Mouse (Mus musculus): ENCODE data around the gene Nell1. TPM values are rescaled to one million over a fixed set of nuclear protein-coding genes. Genes with fewer than 3 reads are reported as not detected.
A peak's percentile ranks its signal among the peaks of the same experiment; 100 is the strongest.

Nell1 gene
- polyA plus RNA-seq, 1 experiment: 32.7 TPM

DNA sequence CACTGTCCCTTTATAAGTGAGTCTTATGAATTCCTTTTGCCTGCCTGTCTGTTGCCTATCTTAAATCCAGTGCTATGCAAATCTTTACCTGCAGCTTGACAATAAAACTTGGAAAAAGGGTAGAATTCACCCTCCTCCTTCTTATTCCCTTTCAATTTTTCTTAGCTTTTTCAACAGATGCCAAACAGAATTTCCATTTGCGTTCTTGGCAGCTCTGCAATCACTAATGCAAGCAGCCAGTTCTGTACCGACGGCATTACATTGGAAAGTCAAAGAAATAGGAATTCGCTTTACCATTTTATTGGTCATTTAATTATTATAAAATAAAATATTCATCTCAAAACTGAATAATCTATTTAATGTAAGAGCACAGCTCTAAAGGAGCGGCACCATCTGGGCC lies 781.7 kb downstream of the Nell1 start:
- DNase-seq (ENCODE audit: extremely low spot score in 1 of 2, low spot score in 1 of 2): no peak

DNA sequence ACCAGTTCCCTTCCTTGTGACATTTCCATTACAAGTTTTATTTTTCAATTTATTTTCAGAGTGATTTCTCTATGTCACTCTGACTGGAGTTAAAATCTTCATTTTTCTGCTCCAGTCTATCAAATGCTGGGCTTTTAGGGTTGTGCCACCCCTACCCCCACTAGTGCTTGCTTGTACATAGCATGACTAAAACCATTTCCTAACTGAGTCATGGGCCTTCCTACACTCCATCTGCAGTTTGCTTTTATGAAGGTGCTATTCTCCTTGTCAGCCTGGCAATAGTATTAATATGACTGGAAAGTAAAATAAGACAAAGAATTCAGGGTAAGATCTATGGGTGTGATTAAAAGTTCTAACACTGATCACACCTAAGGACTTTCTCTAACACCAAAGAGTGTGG lies 798.9 kb downstream of the Nell1 start:
- peak in 1 of 2 experiments; percentile 71 for DNase-seq (ENCODE audit: extremely low spot score in 1 of 2, low spot score in 1 of 2)

DNA sequence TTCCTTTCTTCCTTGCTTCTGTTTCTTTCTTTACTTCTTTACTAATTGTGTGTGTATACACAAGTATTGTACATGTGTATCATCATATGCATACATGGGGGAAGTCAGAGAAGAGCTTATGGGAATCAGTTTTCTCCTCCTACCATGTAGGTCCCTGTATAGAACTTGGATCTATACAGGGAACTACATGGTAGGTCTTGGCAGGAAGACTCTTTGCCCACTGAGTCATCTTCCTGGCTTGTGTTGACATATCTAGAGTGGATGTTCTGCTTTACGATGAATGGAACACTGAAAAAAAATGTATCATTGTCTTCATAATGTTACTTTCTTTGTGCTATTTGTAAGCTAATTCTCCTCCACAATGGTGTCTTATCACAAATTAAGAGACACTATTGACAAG lies 806.4 kb downstream of the Nell1 start:
- peak in 1 of 2 experiments; percentile 24 for DNase-seq (ENCODE audit: extremely low spot score in 1 of 2, low spot score in 1 of 2)

DNA sequence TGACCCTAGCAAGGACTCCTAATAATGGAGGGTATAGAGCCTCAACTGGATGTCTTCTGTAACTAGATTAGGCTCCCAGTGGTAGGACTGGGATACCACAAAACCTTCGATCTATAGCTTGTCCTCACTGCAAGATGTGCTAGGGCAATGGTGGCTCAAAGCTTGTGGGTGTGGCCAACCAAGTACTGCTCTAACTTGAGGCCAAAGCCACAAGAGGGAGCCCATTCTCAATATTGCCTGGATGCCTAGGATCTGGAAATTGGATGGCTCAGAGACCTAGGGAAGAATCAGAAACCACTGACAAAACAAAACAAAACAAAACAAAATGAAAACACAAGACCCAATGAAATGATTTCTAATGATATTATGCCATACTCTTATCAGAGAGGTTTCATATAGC lies 809.0 kb downstream of the Nell1 start:
- no peak for DNase-seq (ENCODE audit: extremely low spot score in 1 of 2, low spot score in 1 of 2)

DNA sequence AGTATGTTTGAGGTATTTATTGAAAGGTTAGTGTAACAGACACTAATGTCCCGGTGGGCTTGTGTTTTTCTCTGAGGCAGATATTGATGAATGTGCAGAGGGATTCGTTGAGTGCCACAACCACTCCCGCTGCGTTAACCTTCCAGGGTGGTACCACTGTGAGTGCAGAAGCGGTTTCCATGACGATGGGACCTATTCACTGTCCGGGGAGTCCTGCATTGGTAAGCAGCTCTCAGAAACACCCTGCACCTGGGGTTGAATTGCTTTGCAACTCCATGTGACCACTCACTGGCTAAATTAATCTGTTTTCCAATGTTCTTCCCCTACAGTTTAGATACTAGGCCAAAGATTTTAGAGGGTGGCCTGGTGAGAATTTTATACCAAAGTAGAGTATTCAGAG lies 851.5 kb downstream of the Nell1 start:
- DNase-seq (ENCODE audit: extremely low spot score in 1 of 2, low spot score in 1 of 2): no peak

DNA sequence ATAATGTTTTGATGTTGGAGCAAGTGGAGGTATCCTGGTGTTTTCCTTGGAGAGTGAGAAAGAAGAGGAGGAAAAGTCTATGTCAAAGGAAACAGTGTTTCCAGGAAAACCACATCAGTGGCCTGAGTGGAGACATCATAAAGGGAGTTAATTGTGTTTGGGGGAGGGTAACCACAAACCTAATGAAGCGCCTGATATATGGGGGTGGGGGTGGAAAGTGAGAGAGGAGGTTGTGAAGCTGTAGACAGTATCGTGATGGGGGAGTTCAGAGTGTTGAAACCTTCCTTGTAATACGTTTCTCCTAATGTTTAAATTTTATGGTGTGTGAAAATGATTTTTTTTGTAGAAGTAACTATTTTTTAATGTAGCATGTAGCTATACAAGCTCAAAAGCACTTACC lies 858.1 kb downstream of the Nell1 start:
- no peak for DNase-seq (ENCODE audit: extremely low spot score in 1 of 2, low spot score in 1 of 2)

DNA sequence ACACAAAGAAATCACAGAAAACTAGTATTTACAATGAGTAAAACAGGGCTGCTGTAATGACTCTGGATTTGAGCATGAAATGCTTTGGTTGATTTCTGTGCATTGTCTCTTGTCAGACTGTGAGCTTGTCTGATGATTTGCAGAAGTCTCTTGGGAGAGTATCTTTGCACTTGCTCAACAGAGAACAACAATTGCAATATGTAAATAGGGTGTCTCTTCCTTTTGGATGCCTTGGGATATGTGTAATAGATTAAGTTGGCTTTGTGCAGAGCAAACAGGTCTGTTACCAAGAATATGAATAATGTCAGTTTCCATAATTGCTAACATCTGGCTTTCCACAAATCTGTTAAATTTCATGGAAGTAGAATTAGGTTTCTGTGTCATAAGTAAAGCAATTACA lies 868.0 kb downstream of the Nell1 start:
- no peak for DNase-seq (ENCODE audit: extremely low spot score in 1 of 2, low spot score in 1 of 2)

DNA sequence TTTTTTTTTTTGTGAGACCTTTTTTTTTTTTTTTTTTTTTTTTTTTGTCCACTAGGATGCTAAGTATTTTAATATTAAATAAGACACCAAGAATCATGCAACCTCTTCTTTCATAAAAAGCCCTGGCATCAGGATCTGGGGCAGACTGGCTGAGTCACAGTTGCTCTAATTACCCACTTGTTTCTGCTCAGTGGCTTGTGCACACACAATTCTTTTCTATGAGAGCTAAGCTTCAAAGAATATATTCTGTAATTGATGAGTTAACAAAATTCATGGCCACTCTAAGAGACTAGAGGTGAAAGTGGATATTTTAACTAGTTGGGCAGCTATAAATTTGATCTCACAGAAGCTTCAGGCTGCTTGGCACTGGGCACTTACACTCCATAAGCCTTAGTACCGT lies 873.3 kb downstream of the Nell1 start:
- no peak for DNase-seq (ENCODE audit: extremely low spot score in 1 of 2, low spot score in 1 of 2)

DNA sequence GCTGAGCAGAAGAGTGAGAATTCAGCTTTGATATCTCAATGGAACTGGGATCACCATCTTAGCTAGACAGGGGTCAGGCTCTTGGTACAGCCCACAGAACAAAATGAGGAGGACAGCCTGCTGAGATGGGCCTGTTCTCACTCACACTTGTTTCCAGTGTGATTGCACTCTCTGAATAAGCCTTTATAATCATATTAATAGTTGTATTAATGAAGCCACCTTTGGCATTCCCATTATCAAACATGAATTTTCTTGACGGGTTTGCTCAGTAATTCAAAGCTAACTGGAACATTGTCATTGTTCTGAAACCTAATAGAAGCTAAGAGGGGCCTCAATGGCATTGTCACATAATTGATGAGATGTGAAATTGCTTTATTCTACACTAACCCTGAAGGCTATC lies 875.6 kb downstream of the Nell1 start:
- no peak for DNase-seq (ENCODE audit: extremely low spot score in 1 of 2, low spot score in 1 of 2)

DNA sequence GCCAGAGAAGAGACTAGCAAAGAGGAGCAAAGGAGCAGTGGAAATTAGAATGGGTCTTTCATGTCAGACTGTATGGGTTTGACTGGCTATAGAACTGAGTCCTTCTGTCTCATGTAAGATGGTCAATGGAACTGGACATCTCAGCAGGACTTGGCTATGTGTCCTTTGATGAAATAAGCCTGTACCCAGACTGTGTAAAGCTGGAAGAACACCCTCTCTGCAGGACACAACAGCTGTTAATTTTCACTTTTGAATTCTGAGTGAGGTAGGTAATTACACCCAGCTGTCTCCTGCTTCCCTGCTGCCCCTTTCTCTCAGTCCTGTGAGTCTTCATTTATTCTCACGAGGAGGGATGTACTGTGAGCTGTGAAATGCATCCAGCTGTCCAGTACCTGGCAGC lies 895.5 kb downstream of the Nell1 start:
- no peak for DNase-seq (ENCODE audit: extremely low spot score in 1 of 2, low spot score in 1 of 2)

DNA sequence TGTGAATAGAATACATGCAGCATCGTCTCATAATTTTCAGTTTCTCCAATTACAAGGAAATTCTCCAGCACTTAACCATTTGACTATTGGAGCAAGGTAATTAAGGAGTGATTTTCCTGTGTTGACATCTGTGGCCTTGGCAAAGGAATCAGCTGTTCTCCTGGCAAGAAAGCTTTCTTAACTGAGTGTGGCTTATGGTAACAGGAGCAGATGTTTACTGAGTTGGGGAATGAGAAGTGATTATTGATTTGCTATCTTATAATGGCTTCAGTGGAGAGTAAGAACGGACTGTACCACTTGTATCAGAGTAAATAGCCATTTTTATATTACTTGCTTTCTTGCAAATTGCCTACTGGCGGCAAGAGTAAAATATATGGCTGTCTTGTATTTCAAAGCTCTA lies 913.0 kb downstream of the Nell1 start:
- DNase-seq (ENCODE audit: extremely low spot score in 1 of 2, low spot score in 1 of 2): no peak

DNA sequence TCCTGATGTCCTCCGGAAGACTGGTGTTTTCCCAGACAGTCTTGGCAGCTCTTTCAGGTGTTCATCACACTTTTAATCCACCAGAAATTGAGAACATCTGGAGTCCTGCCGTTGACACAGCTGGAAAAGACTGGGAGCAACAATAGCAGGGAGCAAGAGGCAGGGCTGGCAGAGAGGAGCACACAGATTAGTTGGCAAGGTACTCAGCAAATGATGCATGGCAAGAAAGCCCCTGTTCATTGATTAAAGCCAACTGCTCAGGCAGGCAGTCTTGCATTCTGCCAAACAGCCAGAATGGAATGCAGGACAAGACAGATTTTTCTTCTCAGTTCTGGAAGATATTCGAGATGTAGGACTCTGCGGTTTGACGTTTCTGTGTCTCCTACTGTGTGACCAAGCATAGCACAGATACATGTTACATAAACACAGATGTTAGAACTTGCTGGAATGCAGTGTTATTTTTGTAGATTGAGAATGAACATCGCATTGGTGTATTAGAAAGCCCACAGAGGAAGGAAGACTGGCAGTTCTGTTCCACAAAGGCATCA lies 925.0 kb downstream of the Nell1 start:
- no peak for DNase-seq (ENCODE audit: extremely low spot score in 1 of 2, low spot score in 1 of 2)

Other genes starting within 250 kb of the Nell1 start
- 9.1 and 10.3 TPM in 2 replicates for gene Htatip2, start 215.7 kb upstream of the Nell1 start, polyA plus RNA-seq (2012; rRNA removed)
- 30.7 and 33.0 TPM in 2 replicates for gene Prmt3, start 196.5 kb upstream of the Nell1 start, polyA plus RNA-seq (2012; rRNA removed)
- 0.04 and 0.11 TPM in 2 replicates for gene Slc6a5, start 64.7 kb upstream of the Nell1 start, polyA plus RNA-seq (2012; rRNA removed)